Mouse (Mus musculus): ENCODE measurements at regions not wholly inside any gene's neighbourhood (a gene's known extent, or its start where the extent isn't known, plus 50 kb on each side); places are given as distances from the start of the nearest gene placed in this dataset.

GRCm38 (mm10) chr2:70876251-70876650 lies 50.7 kb upstream of the Tlk1 start:
- TF ChIP-seq EP300 (IDR thresholded peaks at IDR 0.05; ENCODE audit: low read depth) (no peak), CTCF (IDR thresholded peaks at IDR 0.05; ENCODE audit: low read depth) (no peak)
